Mouse (Mus musculus): ENCODE measurements around the gene Arsb.

Arsb gene

DNA sequence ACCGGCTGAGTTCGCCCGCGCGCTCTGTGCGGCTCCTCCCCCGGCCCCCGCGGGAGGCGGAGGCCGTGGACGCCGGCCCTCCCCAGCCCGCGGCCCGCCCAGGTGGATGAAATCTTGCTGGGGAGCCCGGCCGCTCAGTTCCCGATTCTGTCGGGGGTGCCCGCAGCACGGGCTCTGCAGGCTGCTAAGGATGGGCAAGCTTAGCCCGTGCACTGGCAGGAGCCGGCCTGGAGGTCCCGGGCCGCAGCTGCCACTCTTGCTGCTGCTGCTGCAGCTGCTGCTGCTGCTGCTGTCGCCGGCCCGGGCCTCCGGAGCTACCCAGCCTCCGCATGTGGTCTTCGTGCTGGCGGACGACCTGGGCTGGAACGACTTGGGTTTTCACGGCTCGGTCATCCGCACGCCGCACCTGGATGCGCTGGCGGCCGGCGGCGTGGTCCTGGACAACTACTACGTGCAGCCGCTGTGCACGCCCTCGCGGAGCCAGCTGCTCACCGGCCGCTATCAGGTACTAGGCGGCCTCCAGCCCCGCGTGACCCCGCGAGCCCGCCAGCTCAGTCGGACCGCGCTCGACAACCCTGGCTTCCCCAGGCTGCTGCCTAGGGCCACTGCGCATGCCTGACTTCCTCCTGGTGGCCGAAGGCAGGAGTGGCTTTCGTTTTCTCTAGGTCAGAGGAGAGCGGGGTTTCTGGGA, at the start of gene Arsb:
TSS of gene Arsb (plus strand) at position 43 of the 691 bp plus-strand sequence.
- DNase-seq (ENCODE audit: low spot score) = peak; percentile 86

DNA sequence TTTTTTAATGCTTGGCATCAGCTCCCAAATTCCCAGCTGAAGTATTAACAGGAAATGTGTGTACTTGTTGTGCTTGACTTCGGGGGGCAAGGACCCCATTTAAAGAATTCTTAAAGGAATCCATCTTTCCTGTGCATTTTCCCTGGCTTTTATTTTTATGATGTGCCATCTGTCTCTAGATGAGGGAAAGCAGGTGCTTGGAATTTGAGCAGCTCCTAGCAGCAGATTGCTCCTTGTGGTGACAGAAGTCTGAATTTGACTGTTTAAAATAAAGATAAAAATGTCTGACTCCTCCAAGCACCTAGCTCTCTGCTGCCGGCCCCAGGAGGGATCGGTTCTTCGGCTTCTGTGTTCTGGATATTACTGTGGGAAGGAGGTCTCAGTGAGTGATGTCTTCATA, 49.5 kb upstream of the Arsb start:
- no peak for DNase-seq (ENCODE audit: low spot score)

DNA sequence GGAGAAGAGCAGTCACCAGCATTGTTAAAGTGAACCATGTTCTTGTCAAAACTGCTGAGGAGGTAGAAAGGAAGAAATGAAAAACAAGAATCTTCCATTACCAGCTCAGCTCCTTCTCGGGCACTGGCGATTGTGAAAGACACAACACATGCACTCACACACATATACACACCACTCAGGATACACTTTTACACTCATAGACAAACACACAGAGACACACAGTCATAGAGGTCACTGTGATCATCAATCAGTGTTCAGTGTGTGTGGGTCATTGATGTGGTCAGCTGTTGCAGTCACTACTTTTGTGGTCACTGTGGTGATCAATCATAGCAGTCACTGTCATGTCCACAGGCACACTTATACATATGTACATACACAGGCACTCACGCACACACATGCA, 48.0 kb upstream of the Arsb start:
- DNase-seq (ENCODE audit: low spot score) = no peak

DNA sequence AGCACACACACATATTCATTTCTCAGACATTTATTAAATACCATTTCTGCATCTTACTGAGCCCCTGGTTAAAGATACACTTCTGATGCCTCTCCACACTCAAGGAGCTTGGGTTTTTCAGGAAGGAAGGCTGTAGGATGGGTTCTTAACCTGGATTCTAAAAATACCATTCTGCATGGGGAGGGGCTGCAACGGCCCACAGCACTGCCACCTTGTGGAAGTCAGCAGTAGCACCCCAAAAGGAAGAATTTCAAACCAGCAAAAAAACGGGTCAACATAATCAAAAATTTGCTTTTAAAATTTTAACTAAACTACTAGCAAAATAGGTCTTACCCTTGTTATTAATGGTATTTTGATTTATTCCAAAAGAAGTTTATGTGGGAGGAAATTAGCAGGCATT, 47.2 kb upstream of the Arsb start:
- DNase-seq (ENCODE audit: low spot score) = no peak

DNA sequence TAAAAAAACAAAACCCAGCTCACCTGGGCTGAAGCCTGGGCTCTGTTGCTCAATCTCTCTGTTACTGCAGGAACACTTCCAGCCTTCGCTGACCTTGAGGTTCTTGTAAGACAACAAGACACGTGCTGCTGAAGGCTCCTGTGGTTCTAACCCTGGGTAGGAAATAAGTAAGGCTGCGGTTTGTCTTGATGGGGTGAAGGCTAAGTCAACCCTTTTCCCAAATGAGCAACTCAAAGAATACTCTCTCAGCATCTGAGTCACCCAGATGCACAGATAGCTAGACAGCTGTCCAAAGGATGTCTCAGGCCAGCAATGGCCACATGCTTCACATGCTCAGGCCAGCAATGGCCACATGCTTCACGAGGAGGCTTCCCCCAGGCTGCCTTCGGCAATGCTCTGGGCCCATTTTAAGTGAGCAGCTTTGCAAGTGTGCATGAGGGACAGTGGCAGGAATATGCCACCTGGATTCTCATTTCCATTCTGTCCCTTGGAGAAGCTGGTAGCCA, 36.2 kb upstream of the Arsb start:
- DNase-seq (ENCODE audit: low spot score) = no peak

DNA sequence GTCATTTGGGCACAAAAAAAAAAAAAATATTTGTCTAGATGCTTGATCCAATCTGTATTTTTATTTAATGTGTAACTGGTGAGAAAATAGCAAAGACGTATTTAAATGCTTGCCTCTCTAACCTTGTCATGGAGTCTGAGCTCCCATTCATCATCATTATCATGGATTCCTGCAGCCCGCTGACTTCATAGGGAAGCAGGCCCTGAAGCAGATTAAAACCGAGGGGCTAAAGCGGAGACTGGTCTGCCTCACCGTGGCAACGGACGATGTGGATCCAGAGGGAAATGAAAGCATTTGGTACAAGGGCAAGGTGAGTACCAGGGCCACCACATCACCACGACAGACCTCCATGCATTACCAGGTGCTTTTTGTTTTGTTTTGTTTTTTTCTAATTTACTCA, 27.3 kb upstream of the Arsb start:
- DNase-seq (ENCODE audit: low spot score) = no peak

DNA sequence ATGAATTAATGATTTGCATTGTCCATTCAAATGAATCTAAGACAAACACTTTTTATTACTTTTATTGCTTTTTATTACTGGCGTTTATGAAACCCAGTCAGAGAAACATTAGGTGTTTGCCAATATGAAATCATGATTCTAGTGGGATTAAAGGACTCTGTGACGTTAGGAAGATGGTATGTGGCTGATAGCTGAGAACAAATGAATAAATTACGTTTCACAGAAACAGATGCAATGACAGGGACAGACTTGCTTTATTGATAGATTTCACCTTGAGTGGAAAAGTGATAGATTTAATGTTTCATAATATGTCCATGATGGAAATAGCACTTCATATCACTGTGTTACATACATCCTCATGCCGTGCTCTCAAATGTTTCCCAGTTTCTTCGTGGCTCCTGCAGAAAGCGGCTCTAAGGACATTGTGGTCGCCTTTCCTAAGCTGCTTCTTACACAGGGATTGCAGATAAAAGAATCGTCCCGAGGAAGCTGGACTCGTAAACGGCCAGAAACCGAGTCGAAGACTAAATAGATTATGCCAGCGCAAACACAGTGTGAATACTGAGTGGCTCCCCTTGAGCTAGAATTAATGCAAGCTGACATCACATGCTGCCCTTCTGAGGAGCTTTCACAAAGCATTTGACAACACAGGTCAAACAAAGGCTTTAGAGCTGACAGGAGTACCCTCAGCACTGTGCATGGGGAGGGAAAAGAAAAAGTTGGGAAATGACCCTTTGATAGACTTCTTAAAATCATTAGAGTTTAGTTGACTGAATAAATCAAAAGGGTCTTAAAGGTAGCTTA, 18.6 kb upstream of the Arsb start:
- no peak for DNase-seq (ENCODE audit: low spot score)

DNA sequence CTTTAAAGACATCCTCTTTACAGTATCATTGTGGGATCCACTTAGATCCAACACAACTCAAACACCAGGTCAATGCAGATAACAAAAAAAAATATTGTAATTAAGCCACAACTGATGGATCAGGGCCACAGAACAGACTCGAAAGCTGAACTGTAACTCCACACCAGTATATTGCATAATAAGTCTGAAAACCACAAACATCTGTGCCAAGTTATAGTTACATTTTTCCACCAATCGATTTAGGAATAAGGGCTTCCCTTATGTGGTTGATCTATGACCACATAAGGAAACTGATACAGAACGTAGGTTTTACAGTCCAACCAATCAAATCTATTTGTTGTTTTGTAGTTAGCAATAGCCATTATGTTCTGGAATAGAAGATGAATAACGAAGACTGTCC, 16.3 kb upstream of the Arsb start:
- DNase-seq (ENCODE audit: low spot score) = no peak

DNA sequence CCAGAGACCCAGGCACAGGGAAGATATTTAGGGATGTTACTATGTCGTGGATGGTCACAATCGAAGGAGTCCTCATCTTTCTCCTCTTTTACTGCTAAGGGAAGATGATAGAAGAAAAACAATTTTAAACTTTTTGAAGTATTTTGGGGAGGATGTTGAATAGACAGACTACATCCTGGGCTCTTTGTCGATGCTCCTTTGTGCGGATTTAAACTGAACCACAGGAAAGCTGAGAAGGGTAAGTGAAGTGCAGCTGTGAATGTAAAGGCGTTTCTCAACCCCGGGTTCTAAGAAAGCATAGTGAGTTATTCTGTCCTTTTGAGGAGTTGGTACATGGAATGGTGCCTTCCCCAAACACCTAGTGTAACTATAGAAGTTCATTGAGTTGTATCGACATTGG, 14.8 kb upstream of the Arsb start:
- no peak for DNase-seq (ENCODE audit: low spot score)

DNA sequence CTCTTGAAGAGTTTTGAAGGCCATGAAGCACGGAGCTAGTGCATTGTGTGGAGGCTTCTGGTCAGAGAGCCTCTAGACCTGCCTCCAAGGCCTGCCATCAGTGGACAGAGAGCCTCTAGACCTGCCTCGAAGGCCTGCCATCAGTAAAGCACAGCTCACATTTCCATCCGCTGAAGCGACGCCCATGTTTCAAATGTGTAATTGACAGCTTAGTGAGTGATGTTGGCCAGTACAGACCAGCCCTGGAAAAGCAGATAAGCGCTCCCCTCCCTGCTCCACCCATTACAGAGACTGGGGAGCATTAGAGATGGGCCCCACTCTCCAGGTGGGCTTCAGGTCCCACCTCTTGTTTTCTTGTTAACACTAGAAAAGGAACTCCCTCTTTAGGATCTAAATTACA, 13.9 kb upstream of the Arsb start:
- DNase-seq (ENCODE audit: low spot score) = no peak

DNA sequence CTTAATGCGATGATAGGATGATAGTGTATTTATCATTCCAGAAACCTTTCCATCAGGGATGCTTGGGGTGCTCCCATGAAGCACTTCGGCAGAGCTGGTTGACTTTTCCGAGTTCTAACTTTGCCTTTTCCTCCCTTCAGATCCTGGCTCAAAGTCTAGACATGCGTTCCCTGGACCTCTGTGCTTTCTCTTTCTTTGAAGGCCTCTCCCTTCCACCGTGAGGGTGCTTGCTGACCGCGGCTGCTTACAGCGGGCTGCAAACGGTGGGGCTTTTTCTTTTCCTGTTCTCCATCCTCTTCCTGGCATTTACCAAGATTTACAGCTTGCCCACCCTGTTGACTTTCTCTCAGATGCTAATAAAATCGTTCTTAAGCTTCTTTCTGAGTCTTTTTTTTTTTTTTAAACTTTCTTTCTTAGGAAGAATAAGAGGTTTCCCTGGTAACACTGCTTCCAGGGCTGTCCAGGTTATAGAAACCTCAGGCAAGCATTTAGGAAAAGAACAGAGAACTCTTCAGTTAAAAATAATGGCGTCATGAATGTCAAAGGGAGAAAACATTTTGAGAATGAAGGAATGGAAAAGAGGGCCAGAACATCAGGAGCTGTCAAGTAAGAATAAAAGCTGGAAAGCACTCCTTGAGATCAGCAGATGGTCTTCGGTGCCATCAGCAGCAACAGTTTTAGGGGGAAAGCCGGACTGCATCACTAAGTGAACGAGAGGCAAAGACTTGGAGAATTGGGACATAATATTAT, 13.1 kb upstream of the Arsb start:
- DNase-seq (ENCODE audit: low spot score) = no peak

DNA sequence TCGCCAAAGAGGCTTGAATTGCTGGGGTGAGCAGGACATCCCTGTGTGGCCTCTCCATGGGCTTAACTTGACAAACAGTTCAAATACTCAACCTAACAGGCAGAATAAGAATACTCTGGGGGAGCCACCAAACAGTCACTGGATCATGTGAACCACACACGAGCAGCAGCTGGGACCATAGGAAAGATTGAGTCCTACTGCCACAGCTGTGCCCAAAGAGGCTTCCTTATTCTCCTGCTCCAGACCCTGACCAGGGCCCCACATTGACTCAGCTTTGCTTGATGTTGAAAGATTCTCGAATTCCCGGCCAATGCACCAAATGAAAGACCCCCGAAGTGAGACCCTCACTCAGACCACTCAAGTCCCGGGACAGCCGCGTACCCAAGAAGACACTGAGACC, 9.6 kb upstream of the Arsb start:
- DNase-seq (ENCODE audit: low spot score) = no peak

DNA sequence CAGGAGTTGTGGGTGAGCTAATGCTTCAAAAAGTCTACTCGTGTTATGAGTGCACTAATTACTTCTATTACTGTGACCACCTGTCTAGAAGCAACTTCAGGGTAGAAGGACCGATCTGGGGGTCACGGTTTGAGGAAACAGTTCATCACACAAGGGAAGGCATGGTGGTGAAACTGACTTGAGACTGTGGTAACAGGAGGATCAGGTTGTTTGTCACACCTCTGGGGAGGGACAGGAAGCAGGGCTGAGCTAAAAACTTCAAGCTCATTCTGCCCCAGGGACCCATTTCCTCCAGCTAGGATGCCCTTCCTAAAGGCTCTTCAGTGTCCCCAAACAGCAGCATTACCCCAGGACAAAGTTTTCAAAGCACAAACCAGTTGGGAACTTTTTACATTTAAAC, 8.6 kb upstream of the Arsb start:
- DNase-seq (ENCODE audit: low spot score) = no peak

DNA sequence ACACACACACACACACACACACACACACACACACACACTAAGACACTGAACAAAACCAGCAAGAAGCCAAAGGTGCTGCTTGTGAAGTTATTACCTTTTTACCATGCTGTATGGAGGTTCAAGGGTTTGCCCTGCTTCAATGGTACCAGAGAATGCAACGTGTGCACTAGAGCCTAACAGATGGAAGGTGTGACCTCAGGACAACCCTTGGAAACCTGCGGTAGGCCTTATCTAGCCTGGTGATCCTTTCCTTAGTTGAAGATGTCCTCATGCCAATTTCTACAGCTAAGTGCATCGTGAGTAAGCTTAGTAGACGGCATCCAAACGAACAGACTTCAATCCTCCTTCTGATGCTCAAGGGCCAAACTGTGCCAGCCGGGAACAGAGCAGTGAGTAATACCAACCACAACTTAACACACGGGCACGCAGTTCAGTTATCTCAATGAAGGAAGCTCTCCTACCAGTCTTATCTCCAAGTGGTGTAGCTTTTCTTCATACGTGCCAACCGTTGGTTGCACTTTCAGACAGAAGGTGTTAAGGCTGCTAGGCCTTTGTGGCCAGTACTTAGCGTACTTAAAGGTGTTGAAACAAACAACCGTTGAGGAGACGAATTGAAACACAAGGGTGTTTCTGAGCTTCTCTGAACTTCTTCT, 7.0 kb upstream of the Arsb start:
- DNase-seq (ENCODE audit: low spot score) = no peak

DNA sequence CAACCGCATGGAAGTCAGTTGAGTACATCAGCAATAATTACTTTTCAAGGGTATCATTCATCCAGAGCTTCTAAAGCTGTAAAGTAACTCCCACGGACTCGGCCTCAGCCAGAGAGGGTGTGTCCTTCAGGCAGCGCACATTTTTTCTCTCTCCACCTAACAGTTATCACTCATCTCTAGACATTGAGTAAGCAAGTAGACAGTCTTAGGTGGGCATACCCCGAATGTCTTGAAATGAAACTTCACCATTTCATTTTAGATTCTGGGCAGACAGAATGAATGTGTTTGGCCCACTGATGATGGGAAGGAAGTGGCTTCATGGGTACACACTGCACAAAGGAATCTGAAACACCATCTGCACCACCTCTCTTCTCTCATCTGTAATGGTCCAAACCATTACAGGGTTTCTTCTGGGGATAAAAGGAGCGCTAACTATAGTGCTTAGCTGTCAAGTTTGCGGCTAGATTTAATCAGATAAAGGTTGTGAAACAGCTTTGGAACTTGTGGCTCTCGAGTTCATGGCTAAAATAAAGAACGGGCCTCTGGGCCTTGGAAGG, 321 bp upstream of the Arsb start:
- DNase-seq (ENCODE audit: low spot score) = no peak

DNA sequence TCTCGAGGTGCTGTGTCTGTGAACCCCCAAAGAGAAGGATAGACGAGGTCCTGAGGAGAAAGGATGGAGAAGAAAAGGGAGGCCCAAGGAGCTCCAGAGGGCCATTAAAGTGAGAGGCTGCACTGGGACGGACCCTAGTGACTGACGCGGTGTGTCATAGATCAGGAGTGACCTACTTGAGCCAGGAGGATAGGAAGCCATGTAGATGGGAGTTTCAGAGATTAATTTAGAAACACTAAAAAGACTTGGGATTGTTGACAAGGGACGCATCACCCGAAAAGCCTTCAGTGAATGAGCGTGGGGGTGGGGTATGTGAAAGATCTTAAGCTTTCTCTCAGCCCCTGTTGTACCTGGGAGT, 828 bp downstream of the Arsb start:
- DNase-seq (ENCODE audit: low spot score) = no peak

DNA sequence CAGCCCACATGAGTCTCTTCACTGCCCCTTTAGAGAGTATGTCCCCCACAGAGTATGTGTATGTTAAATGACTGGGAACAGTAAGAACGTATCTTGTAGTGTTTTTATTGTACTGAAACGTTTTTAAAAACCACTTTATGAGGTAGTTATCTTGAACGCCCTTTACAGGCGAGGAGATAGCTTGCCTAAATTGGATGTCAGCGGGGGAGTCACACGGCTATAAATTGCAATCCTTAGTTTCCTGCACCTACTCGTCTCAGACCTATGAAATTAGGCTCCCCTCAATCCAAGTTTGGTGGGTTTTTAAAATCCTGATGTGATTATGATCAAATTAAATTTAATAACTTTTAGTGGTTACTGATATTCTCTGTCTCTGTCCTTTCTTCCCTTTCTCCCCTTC, 1.4 kb downstream of the Arsb start:
- no peak for DNase-seq (ENCODE audit: low spot score)

DNA sequence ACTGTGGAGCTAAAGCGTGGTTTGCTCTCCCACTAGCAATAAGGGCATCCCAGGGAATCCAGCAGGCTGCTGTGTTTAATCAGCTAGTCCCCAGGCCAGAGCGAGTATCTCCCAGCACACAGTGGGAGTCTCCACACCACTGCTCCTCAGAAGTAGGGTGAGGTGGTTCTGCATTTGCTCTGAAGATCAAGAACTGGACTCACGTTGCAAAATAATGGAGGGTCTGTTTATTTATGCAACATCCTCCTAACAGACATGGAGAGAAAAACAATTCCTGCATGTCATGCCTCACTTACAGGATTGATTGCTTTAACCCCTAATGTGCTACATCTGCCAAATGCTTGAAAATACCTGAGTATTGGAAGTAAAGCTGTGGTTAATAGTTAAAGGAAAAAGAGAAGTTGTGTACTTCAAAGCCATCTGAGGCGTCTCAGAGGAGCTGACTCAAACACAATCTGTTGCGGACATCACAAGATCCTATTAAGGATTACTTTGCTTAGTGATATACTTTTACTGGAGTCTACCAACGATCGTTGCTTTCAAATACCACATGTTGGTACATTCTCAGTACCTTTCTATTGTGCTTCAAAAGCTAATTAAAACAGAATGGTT, 2.4 kb downstream of the Arsb start:
- no peak for DNase-seq (ENCODE audit: low spot score)

DNA sequence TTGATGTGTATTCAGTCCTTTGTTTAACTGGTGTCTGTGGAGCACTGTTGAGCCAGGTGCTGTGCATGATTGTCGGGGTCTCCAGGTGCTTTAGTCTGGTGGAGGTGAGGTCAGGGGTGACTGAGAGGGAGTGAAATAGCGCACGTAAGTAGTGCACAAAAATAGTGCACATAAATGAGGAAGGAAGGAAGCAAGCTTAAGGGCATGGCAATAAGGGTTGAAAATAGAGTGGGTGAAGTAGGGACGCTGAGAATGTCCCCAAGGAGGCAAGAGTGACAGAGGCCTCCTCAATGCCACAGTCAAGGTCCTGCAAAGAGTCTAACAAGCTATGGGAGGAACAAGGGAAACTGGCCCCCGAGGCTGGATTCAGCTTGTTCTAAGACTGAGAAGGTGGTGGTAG, 11.4 kb downstream of the Arsb start:
- DNase-seq (ENCODE audit: low spot score) = no peak

DNA sequence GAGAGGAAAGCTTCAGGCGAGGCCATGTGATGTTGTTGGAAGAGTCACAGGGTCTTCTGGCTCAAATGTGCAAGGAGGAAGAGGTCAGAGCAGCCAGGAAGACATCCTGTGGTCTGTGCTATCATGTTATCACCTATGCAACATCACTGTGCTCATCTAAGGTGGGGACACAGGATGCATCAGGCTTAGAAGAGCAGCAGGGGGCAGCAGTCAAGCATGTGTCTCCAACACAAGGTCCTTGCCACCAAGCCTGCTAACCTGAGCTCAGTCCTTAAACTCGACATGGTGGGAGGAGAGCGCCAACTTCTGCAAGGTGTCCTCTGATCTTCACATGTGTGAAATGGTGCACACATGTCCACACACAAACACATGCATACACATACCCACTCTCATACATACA, 13.9 kb downstream of the Arsb start:
- DNase-seq (ENCODE audit: low spot score) = no peak

DNA sequence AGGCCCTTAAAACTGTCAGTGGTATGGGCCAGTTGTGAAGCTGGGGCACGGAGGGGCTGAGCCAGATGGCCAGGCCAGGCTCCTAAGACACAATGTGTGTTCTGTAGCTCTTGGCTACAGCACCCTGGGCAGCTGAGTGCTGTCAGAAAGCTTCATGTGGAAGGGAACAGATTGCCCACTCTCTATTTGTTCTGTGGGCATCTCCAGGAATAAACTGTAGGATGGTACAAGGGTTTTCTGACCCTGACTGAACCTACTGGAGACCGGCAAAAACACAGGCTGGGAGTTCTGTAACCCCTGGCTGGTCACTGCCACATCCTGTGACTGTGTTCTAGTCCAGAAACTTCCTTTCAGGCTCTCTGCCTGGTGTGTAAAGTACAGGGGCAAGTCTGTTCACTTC, 14.6 kb downstream of the Arsb start:
- no peak for DNase-seq (ENCODE audit: low spot score)

DNA sequence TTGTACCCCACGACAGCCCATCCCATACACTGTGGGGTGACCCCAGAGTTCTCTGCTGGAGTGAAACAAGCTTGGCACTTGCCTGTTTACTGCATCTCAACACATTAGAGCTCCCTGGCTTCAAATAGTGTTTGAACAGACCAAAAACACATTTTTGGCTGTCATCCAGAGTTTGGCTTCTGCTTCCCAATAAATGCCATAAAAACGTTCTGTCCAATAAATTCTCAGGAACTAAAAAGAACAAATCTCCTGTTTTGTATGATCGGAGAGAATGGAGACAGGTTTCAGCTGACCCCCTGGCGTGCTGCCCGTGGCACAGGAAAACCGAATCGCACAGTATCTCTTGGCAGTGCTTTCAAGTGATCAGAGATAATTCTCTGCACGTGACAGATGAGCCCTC, 16.2 kb downstream of the Arsb start:
- no peak for DNase-seq (ENCODE audit: low spot score)

All from ovary, postnatal 36 days (tissue).